Mouse (Mus musculus): Measurements from ENCODE around the gene Mrps6.

Gene Mrps6

GRCm38 (mm10) chr16:92057852-92058643 lies at the start of gene Mrps6, which contains the start of the genes Gm49711 and Slc5a3:
Mrps6 (plus strand) TSS chr16:92058270.
Gm49711 (plus strand) TSS chr16:92058316.
Slc5a3 (plus strand) TSS chr16:92058322.
- no peak for DNase-seq (ENCODE audit: extremely low spot score, low read depth, low spot score)

- no peak for DNase-seq (ENCODE audit: extremely low spot score, low read depth, low spot score)
Observed at GRCm38 (mm10) chr16:92009586-92009985, 48.5 kb upstream of the Mrps6 start.

- no peak for DNase-seq (ENCODE audit: extremely low spot score, low read depth, low spot score)
Observed at GRCm38 (mm10) chr16:92016792-92017191, 41.3 kb upstream of the Mrps6 start.

GRCm38 (mm10) chr16:92019141-92020118 lies 38.6 kb upstream of the Mrps6 start:
- no peak for DNase-seq (ENCODE audit: extremely low spot score, low read depth, low spot score)

GRCm38 (mm10) chr16:92021656-92022400 lies 36.2 kb upstream of the Mrps6 start:
- no peak for DNase-seq (ENCODE audit: extremely low spot score, low read depth, low spot score)

- DNase-seq (ENCODE audit: extremely low spot score, low read depth, low spot score) = no peak
Observed at GRCm38 (mm10) chr16:92022494-92023283, 35.4 kb upstream of the Mrps6 start.

- no peak for DNase-seq (ENCODE audit: extremely low spot score, low read depth, low spot score)
Observed at GRCm38 (mm10) chr16:92033286-92033685, 24.8 kb upstream of the Mrps6 start.

GRCm38 (mm10) chr16:92034676-92035075 lies 23.4 kb upstream of the Mrps6 start:
- DNase-seq (ENCODE audit: extremely low spot score, low read depth, low spot score) = no peak

- no peak for DNase-seq (ENCODE audit: extremely low spot score, low read depth, low spot score)
Observed at GRCm38 (mm10) chr16:92036701-92037100, 21.4 kb upstream of the Mrps6 start.

- DNase-seq (ENCODE audit: extremely low spot score, low read depth, low spot score) = no peak
Observed at GRCm38 (mm10) chr16:92037891-92038607, 20.0 kb upstream of the Mrps6 start.

- no peak for DNase-seq (ENCODE audit: extremely low spot score, low read depth, low spot score)
Observed at GRCm38 (mm10) chr16:92039421-92039820, 18.6 kb upstream of the Mrps6 start.

- no peak for DNase-seq (ENCODE audit: extremely low spot score, low read depth, low spot score)
Observed at GRCm38 (mm10) chr16:92039966-92040365, 18.1 kb upstream of the Mrps6 start.

- DNase-seq (ENCODE audit: extremely low spot score, low read depth, low spot score) = no peak
Observed at GRCm38 (mm10) chr16:92051777-92052310, 6.2 kb upstream of the Mrps6 start.

- no peak for DNase-seq (ENCODE audit: extremely low spot score, low read depth, low spot score)
Observed at GRCm38 (mm10) chr16:92052569-92052968, 5.5 kb upstream of the Mrps6 start.

- DNase-seq (ENCODE audit: extremely low spot score, low read depth, low spot score) = no peak
Observed at GRCm38 (mm10) chr16:92056711-92057110, 1.4 kb upstream of the Mrps6 start.

GRCm38 (mm10) chr16:92057456-92057851 lies 616 bp upstream of the Mrps6 start:
- DNase-seq (ENCODE audit: extremely low spot score, low read depth, low spot score) = no peak

- no peak for DNase-seq (ENCODE audit: extremely low spot score, low read depth, low spot score)
Observed at GRCm38 (mm10) chr16:92058644-92059620, 862 bp downstream of the Mrps6 start.

- DNase-seq (ENCODE audit: extremely low spot score, low read depth, low spot score) = no peak
Observed at GRCm38 (mm10) chr16:92060213-92060612, 2.1 kb downstream of the Mrps6 start.

All from hindlimb bud, embryonic 11.5 days (tissue).